Mouse (Mus musculus) lung, embryonic 16.5 days (tissue): ENCODE measurements around the gene Icam2. TPM values are rescaled to one million over a fixed set of nuclear protein-coding genes. Genes with fewer than 3 reads are reported as not detected.
"Not testable (repeated sequence)": the region's sequence is repeated elsewhere in the genome, so short reads cannot be mapped to it uniquely, and the experiment has no call there.

Experiments used
- ATAC-seq: fragments of 200-750 bp; cut with Nextera tagmentation; 2 replicates; pipeline ENCODE4 v1.8.0; 2017; ENCODE audit warnings: low read depth, mild to moderate bottlenecking, moderate library complexity
- H3K27ac ChIP-seq: fragments of 300-500 bp; sonication (generic); 2 replicates; pipeline ENCODE4 v1.5.1; 2014; ENCODE audit warnings: mild to moderate bottlenecking, control low read depth, low read length
- H3K27me3 ChIP-seq: fragments of 300-500 bp; sonication (generic); 2 replicates; pipeline ENCODE4 v1.6.1; 2014; ENCODE audit warnings: low read depth, low read length, mixed read lengths; ENCODE audit not compliant: control insufficient read depth, insufficient read depth
- H3K36me3 ChIP-seq: fragments of 300-500 bp; sonication (generic); 2 replicates; pipeline ENCODE4 v1.6.1; 2014; ENCODE audit warnings: low read length; ENCODE audit not compliant: control insufficient read depth, insufficient read depth
- H3K4me1 ChIP-seq: fragments of 300-500 bp; sonication (generic); replicated peaks from 2 replicates; pipeline ENCODE4 v1.6.1; 2014; ENCODE audit warnings: low read length, mixed read lengths; ENCODE audit not compliant: control insufficient read depth, insufficient read depth
- H3K4me2 ChIP-seq: fragments of 300-500 bp; sonication (generic); 2 replicates; pipeline ENCODE4 v1.6.1; 2014; ENCODE audit warnings: low read depth, low read length, control low read depth
- H3K4me3 ChIP-seq: fragments of 300-500 bp; sonication (generic); 2 replicates; pipeline ENCODE4 v1.5.1; 2014; ENCODE audit warnings: mild to moderate bottlenecking, low read length, control low read depth
- H3K9ac ChIP-seq: fragments of 300-500 bp; sonication (generic); 2 replicates; pipeline ENCODE4 v1.6.1; 2014; ENCODE audit warnings: low read length, control low read depth
- H3K9me3 ChIP-seq: fragments of 300-500 bp; sonication (generic); 2 replicates; pipeline ENCODE4 v1.6.1; 2016; ENCODE audit warnings: low read length; ENCODE audit not compliant: control insufficient read depth
- WGBS: fragments of 180-500 bp; shearing (Covaris S2); extraction: QIAGEN DNeasy Blood & Tissue Kit; methylation state at CpG from one replicate; pipeline ENCODE4 v1.1.7; 2014; 5-methylcytosine and 5-hydroxymethylcytosine counted together
- polyA plus RNA-seq: library from polyadenylated mRNA; unstranded; fragments of >200 nt; fragmentation: Nextera tagmentation; extraction: Ambion mirVana; gene quantifications from 2 replicates; pipeline ENCODE4 v1.2.1, GENCODE M21; 2015

Icam2 gene
- polyA plus RNA-seq, 1 experiment from 2014 or later: 108 TPM

GRCm38 (mm10) chr11:106397656-106398055 is 9.8 kb upstream of the Icam2 start:
- H3K4me1 ChIP-seq: no peaks in the 10 kb centered on the region
- no peak overlapping the region for H3K4me2 ChIP-seq
- no peaks in the 10 kb centered on the region for H3K27me3 ChIP-seq
- H3K36me3 ChIP-seq: peaks cover 11% of the 10 kb centered on the region; the same call in 1 of the 2 replicates
- no peak overlapping the region for H3K27ac ChIP-seq
- no peaks in the 10 kb centered on the region for H3K9me3 ChIP-seq
- no peak for ATAC-seq
- H3K4me3 ChIP-seq: no peak overlapping the region
- no peak overlapping the region for H3K9ac ChIP-seq
- WGBS: 90% methylated on average over 3 of the region's 3 CpGs

- WGBS: 70% methylated on average over 2 of the region's 2 CpGs
- H3K4me1 ChIP-seq, H3K4me3 ChIP-seq, H3K27me3 ChIP-seq, H3K9ac ChIP-seq, H3K27ac ChIP-seq, H3K9me3 ChIP-seq, H3K4me2 ChIP-seq, ATAC-seq, H3K36me3 ChIP-seq: not testable (repeated sequence)
Measured at GRCm38 (mm10) chr11:106394055-106394454, 6.2 kb upstream of the Icam2 start.

- WGBS: 58% methylated on average over 4 of the region's 4 CpGs
Measured at GRCm38 (mm10) chr11:106393331-106393616, 5.4 kb upstream of the Icam2 start.

GRCm38 (mm10) chr11:106392597-106393330 is 4.9 kb upstream of the Icam2 start:
- no peaks in the 10 kb centered on the region for H3K27me3 ChIP-seq
- ATAC-seq: no peak
- H3K9ac ChIP-seq: no peak overlapping the region
- no peak overlapping the region for H3K27ac ChIP-seq
- peaks cover 10% of the 10 kb centered on the region for H3K4me1 ChIP-seq
- H3K4me2 ChIP-seq: no peak overlapping the region
- WGBS: 58% methylated on average over 7 of the region's 7 CpGs
- no peaks in the 10 kb centered on the region for H3K36me3 ChIP-seq
- H3K9me3 ChIP-seq: no peaks in the 10 kb centered on the region
- H3K4me3 ChIP-seq: no peak overlapping the region

More at GRCm38 (mm10) chr11:106393331-106393616, 5.4 kb upstream of the Icam2 start:
- H3K9ac ChIP-seq: no peak overlapping the region
- no peaks in the 10 kb centered on the region for H3K27me3 ChIP-seq
- H3K4me3 ChIP-seq: no peak overlapping the region
- no peak for ATAC-seq
- H3K4me2 ChIP-seq: no peak overlapping the region
- no peaks in the 10 kb centered on the region for H3K36me3 ChIP-seq
- H3K27ac ChIP-seq: no peak overlapping the region
- no peaks in the 10 kb centered on the region for H3K9me3 ChIP-seq
- peaks cover 9% of the 10 kb centered on the region for H3K4me1 ChIP-seq

GRCm38 (mm10) chr11:106391546-106392188 is 3.8 kb upstream of the Icam2 start:
- Histone ChIP-seq H3K27me3 (no peaks in the 10 kb centered on the region), H3K4me3 (no peak overlapping the region), H3K4me2 (no peak overlapping the region), H3K36me3 (no peaks in the 10 kb centered on the region), H3K9ac (no peak overlapping the region), H3K4me1 (peaks cover 16% of the 10 kb centered on the region), H3K9me3 (no peaks in the 10 kb centered on the region), H3K27ac (0 out of 2 replicates have a peak overlapping the region, but pooled peaks have one; percentile 7)
- peak; percentile 72 for ATAC-seq
- 27% methylated on average over 6 of the region's 6 CpGs for WGBS

GRCm38 (mm10) chr11:106390757-106391156 is 2.9 kb upstream of the Icam2 start:
- Histone ChIP-seq H3K27ac (peak overlapping the region; percentile 29; the same call in 1 of the 2 replicates), H3K36me3 (no peaks in the 10 kb centered on the region)

GRCm38 (mm10) chr11:106389611-106390010 is 1.7 kb upstream of the Icam2 start:
- Histone ChIP-seq H3K4me3 (no peak overlapping the region), H3K4me2 (no peak overlapping the region), H3K27ac (peak overlapping the region; percentile 42), H3K9ac (no peak overlapping the region), H3K27me3 (no peaks in the 10 kb centered on the region), H3K4me1 (peaks cover 16% of the 10 kb centered on the region), H3K36me3 (no peaks in the 10 kb centered on the region), H3K9me3 (no peaks in the 10 kb centered on the region)
- WGBS: 9% methylated on average over 3 of the region's 3 CpGs
- ATAC-seq: no peak

More at GRCm38 (mm10) chr11:106390757-106391156, 2.9 kb upstream of the Icam2 start:
- Histone ChIP-seq H3K4me1 (peaks cover 16% of the 10 kb centered on the region), H3K9me3 (no peaks in the 10 kb centered on the region), H3K4me3 (no peak overlapping the region), H3K9ac (no peak overlapping the region), H3K4me2 (no peak overlapping the region), H3K27me3 (no peaks in the 10 kb centered on the region)
- 20% methylated on average over 3 of the region's 3 CpGs for WGBS
- no peak for ATAC-seq

GRCm38 (mm10) chr11:106387020-106387419 is 855 bp downstream of the Icam2 start:
- ATAC-seq: no peak
- Histone ChIP-seq H3K9me3 (no peaks in the 10 kb centered on the region), H3K9ac (no peak overlapping the region), H3K27me3 (no peaks in the 10 kb centered on the region), H3K4me3 (no peak overlapping the region), H3K4me2 (no peak overlapping the region), H3K27ac (no peak overlapping the region; the same call in 1 of the 2 replicates), H3K36me3 (no peaks in the 10 kb centered on the region), H3K4me1 (peaks cover 18% of the 10 kb centered on the region)
- WGBS: 54% methylated on average over 6 of the region's 6 CpGs

GRCm38 (mm10) chr11:106386409-106386808 is 1.5 kb downstream of the Icam2 start:
- no peaks in the 10 kb centered on the region for H3K27me3 ChIP-seq
- no peak overlapping the region for H3K4me3 ChIP-seq
- ATAC-seq: no peak
- H3K9me3 ChIP-seq: no peaks in the 10 kb centered on the region
- H3K4me2 ChIP-seq: no peak overlapping the region
- H3K9ac ChIP-seq: no peak overlapping the region
- H3K4me1 ChIP-seq: peaks cover 18% of the 10 kb centered on the region
- no peak overlapping the region for H3K27ac ChIP-seq
- WGBS: 79% methylated on average over 3 of the region's 3 CpGs
- no peaks in the 10 kb centered on the region for H3K36me3 ChIP-seq
